Mouse (Mus musculus): ENCODE results near the gene Galnt9. TPM values are rescaled to one million over a fixed set of nuclear protein-coding genes. Genes with fewer than 3 reads are reported as not detected.
A peak's percentile ranks its signal among the peaks of the same experiment; 100 is the strongest.

Gene Galnt9
- total RNA-seq, 2 experiments from 2014 or later: not detected

DNA sequence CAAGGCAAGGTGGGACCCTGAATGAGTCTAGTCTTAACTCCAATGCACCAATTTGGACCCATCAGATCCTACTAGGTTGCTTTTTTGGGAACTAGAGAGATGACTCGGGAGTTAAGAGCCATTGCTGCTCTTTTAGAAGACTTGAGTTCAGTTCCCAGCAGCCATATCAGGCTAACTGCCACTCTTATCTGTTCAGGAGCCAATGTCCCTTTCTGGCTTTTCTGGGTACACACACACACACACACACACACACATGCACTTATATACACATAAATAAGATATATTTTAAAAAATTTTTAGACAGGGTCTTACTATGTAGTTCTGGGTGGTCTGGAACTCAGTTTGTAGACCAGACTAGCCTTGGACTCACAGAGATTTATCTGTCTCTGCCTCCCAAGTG, 9.8 kb upstream of the Galnt9 start:
- DNase-seq: no peak
- intact Hi-C loops (cut with DNase I): no loop called here

DNA sequence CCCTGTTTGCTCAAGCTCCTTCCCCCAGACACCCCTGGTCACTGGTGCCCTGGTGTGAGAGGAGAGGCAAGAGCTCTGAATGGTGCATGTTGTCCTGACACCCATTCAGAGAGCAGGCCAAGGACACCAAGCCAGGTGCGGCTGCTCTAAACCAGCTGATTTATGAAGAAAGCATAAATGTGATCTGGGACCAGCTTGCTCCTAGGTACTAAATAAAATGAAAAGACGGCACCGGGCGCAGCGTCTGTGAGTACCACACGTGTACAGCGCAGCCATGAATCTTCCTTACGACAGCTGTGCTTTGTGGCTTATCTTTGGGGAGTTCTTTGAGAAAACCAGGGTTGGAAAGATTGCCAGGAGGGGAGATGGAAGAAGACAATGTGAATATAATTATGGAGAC, 8.2 kb upstream of the Galnt9 start:
- no peak for DNase-seq
- intact Hi-C loops (cut with DNase I): no loop called here

DNA sequence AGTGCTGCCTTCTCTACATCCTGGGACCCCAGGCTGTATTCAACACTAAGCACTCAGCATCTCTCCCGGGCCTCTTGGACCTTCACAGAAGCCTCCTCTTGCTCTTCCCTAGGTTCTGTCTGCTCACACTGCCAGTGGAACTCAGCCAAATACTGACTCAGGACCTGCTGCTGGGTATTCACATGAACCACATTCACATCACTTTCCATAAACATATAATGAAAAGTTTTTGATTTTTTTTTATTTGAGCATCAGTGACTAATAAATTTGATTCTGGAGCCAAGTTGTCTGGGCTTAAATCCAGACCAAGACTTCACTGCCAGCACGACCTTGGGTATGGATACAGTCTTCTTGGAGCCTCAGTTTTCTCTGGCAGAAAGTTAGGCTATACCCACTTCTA, 3.2 kb upstream of the Galnt9 start:
- DNase-seq: no peak
- intact Hi-C loops (cut with DNase I): no loop called here

DNA sequence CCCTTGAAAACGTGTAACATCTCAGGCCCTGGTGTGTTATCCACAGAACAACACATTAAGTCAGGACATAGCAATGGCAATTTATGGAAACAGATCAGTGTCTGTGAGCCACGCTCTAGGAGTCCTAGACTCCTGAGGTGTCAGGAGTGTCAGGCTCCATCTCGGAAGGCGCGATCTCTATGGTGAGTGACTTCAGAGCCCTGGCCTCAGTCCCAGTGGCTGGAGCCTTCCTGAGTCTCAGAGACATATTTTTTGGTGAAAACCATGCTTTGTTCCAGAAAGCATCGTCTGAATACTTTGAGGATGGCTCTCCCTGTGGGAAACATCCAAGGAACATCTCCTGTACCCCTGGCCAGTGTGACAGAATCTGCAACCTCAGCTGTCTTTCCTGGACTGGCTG, 2.7 kb upstream of the Galnt9 start:
- DNase-seq: no peak
- intact Hi-C loops (cut with DNase I): no loop called here

DNA sequence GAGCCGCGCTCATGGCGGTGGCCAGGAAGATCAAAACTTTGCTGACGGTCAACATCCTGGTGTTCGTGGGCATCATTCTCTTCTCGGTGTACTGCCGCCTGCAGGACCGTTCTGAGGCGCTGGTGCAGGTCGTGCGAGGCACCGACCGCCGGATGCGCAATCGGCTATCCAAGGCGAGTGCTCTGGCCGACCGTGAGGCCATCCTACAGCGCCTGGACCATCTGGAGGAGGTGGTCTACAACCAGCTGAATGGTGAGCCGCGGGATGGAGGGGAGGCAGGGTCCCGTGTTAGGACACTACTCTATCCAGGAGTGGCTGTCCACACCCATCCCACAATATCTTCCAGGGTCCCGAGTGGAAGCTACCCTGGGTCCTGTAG, 525 bp downstream of the Galnt9 start:
- intact Hi-C loops (cut with DNase I): no loop called here
- no peak for DNase-seq

DNA sequence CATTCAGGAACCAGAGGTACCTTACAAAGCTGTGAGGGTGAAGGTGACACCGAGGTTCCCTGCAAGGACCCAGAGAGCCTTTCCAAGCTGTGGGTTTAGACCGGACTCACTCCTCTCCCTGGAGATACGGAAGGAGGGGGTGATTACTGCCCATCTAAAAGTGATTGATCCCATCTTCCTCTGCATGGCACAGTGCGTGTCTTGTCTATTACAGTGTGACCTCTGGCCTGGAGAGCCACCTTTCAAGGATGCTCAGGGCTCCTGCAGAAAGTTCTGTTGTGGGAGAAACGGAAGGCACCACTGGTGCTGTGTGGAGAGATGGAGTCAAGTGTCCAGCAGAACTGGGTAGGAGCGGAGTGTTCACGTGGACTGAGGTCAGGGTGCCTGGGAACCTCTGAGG, 1.2 kb downstream of the Galnt9 start:
- intact Hi-C loops (cut with DNase I): no loop called here

DNA sequence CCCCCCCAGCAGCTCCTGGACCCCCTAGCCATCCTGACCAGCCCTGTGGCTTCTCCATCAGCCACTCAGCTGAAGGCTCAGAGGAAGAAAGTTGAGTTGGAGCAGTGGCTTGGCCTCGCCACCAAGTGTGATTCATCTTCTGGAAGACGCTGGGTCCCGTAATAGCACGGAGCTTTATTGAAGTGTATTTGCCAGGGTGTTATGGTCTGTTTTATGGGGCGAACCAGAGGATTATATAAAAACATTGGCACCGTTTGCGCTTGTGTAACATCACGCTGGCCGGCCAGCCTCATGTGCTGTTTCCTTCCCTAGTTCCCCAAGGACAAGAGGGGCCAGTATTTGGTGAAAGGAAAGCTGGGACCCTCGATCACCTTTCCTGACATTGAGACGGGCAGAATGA, 2.0 kb downstream of the Galnt9 start:
- DNase-seq: no peak

More for the DNA sequence above, 1.2 kb downstream of the Galnt9 start:
- no peak for DNase-seq

DNA sequence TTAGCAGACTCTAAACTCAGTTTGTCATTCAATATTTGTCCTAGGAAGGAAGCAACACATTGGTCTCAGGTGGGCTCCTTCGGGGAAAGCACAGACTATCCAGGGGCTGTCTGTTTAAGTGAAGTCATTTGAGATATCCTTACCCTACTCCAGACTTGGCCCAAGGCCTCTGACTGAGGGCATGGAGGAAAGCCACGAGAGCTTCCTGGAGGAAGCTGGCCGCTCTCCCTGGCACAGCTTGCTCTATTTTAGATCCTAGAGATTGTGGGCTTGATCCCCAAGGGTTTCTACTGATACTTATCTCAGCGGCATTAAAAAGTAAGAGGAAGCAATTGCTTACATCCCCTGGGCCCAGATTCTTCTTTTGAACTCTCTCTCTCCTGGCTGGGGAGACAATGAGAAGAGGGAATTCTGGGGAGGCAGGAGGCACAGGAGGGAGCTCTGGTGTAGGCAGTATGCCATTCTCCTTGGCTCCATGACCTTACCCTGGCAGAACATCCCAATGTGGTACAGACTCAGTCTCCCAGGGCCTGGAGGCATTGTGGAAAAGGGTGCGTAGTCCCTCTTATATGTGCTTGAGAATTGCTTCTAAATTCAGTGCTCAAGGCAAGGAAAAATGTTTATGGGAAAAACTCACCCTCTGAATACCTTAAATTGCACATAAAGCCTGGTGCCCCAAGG, 2.7 kb downstream of the Galnt9 start:
- DNase-seq: no peak
- intact Hi-C loops (cut with DNase I): no loop called here

More for the DNA sequence above, 2.0 kb downstream of the Galnt9 start:
- intact Hi-C loops (cut with DNase I): no loop called here

DNA sequence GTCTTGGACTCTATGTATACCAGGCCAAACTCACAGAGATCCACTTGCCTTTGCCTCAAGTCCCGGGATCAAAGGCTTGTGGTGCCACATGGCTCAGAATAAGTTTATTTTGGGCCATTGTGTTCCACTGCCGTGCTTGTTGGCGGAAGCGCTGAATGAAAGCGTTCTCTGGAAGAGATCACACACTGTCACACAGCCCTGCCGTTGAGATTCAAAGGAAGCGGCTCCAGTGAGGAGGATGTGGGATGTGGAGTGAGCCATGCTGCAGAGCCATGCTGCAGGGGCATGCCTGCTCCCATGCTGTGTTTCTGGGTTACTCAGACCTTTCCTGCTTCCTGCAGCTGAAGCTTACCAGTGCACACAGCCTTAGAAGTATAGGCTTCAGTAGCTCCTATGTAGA, 4.3 kb downstream of the Galnt9 start:
- intact Hi-C loops (cut with DNase I): no loop called here

DNA sequence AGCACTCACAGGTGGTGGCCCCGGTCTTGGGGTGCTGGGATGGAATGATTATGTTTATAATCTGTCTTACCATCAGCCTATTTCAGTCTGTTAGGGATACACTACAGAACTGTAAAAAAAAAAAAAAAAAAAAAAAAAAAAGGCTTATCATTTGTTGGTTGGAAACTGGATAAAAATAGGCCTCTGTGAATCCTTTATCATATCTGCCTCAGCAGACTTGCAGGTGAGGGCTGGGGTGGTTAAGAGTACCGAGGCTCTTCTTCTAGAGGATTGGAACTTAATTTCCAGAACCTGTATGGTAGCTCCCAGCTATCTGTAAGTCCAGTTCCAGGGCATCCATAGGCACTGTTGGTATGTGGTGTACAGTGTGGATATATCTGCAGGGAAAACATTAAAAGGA, 6.0 kb downstream of the Galnt9 start:
- DNase-seq: no peak
- intact Hi-C loops (cut with DNase I): no loop called here

More for the DNA sequence above, 4.3 kb downstream of the Galnt9 start:
- DNase-seq: no peak

DNA sequence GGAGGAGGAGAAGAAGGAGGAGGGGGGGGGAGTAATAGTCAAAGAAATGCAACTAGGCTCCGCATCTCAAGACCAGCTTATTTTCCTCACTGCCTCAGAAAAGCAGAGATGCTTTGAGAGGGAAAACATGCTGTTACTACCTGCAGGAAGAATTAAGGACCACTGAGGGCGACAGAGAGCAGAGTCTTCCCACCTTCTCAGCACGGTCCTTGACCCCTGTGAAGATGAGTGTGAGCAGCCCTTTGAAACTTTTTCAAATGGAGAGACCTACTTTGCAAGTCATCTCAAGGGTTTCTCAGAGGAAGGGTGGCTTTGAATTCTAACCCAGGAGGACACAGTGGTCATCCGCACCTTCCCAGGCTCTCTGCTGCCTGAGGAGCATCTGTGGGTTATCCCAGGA, 6.7 kb downstream of the Galnt9 start:
- no peak for DNase-seq
- intact Hi-C loops (cut with DNase I): no loop called here

DNA sequence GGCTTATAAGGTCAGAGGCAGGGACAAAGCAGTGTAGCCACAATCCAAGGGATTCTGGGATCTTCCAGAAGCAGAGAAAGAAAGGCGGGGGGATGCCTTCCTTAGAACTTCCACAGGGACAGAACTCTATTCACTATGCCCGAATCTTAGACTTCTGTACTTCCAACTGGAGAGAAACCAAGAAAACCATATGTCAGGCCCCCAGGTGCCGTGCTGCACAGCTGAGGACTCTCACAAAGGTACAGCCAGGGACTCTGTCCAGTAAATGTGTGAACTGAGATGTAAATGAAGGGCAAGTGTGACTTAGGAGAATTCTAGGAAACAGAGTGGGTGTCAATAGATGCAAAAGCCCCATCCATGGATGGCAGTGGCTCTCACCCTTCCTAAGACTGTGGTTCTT, 7.8 kb downstream of the Galnt9 start:
- intact Hi-C loops (cut with DNase I): no loop called here
- DNase-seq: no peak

DNA sequence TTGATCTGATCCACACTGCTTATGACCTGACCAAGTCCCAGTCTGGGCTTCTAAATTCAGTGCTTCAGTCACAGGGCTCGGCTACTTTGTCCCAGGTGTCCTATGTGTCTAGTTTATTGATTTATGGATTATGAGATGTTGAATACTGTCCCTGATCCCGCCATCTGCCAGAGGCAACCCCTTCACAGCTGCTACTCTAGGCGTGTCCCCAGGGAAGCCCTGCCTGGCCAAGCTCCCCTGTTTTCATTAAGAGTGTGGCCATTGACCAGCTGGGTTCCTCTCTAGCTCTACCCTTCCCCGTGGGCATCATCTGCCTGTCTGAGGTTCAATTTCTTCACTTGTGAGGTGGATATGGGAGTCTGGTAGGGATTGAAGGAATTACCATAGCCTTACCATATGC, 9.2 kb downstream of the Galnt9 start:
- intact Hi-C loops (cut with DNase I): no loop called here
- DNase-seq: no peak

DNA sequence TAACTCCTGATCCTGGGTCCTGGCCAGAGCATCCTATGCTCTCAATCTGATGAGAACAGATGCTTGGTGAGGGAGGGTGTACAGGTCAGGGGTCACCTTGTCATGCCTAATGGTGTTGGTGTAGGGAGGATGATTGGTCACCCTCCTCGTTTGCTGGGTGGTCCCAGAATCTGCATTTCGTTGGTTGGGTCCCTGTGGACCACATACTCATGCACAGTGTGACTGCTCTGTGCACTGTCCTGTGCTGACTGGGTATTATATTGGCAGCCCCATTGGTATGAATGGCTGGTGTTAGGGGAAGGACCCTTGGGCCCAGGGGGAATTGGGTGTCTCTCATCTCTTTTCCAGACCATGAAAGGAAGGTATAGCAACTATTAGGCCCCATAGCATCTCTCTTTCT, 11.0 kb downstream of the Galnt9 start:
- no peak for DNase-seq
- intact Hi-C loops (cut with DNase I): no loop called here

DNA sequence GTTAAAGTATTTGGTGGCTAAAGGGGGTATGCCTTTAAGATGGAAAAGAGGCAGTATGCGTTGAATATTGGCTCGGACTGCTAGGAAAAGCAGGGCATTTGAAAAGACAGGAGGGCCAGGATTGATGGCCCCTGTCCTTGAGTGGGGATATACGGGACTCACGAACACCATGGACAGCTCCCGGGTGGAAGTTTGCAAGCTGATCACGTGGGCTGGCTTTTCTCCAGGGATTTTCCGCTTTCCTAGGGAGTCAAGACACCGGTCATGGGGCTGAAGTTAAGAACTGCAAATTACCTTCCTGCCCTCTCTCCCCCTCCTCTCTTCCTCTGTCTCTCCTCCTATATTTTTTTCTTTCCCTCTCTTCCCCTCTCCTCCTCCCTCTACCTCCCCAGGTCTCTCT, 14.2 kb downstream of the Galnt9 start:
- intact Hi-C loops (cut with DNase I): no loop called here
- DNase-seq: peak; percentile 69 to 80

DNA sequence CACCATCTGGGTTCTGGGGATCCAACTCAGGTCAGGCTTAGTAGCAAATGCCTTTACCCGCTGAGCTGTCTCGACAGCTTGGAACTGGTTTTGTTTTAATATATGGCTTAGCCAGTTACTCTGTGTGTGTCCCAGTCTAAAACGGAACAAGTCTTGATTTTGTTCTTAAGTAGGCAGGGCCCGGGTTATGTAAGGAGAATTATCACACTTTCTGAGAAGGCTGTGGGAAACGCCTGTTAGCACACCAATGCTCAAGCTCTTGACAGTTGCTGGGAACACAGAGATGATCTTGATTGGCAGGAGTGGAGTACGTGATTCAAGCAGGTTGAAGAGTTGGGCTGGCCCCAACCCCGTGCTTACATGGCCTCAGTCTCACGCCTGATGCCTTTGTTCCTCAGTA, 15.5 kb downstream of the Galnt9 start:
- DNase-seq: no peak
- intact Hi-C loops (cut with DNase I): no loop called here

DNA sequence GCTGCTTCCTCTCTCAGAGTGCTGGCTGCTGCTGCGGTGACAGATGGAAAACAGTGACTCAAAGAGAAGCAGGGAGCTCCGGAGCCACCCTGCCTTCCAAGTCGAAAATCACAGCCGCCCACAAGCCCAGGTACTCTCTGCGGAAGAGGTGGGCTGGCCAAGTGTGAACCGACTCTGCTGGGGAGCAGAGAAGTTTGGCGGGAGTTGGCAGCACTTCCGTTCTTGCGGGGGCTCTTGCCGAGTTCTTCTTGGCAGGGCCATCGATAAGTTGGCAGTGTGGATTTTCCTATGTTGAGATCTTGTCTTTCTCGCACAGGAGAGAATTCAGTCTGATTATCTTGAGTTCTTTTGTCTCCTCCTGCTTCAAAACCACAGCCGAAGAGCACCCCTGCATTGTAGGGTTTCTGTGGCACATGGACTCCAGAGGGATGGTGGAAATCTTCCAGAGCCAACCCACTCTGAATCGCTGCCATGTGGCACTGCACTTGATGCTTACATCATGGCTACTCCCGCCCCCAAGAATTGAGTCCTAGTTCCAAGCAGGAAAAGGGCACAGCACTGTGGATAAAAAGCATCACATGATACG, 18.7 kb downstream of the Galnt9 start:
- DNase-seq: no peak
- intact Hi-C loops (cut with DNase I): no loop called here

DNA sequence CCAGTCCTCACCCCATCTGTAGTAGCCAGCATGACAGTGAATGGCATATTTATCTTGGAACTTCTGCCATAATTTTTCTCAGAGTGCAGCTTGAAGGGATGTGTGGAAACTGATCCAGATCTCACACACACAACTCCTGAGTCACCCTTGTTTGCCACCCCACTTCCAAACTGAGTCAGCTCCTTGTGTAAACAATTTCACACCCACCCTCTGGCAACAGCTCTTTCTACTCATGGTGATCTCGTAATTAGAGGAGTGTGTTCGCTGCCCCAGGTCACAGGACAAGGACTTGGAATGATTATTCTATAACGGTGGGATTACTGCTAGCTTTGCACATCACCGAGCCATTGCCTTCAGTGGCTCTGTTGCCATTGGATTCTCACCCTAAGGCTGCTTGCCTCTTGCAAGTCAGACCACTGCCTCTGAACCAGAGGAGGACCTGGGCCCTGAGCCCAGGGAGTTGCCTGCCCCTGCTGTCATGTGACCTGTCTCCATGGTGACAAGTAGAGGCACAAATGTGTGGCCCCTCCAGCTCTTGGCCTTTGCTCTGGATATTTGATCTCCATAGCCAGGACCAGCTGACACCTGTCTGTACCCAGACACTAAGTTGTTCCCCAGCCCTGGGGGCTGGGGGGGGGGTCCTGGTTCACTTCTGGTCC, 21.0 kb downstream of the Galnt9 start:
- no peak for DNase-seq
- intact Hi-C loops (cut with DNase I): no loop called here

DNA sequence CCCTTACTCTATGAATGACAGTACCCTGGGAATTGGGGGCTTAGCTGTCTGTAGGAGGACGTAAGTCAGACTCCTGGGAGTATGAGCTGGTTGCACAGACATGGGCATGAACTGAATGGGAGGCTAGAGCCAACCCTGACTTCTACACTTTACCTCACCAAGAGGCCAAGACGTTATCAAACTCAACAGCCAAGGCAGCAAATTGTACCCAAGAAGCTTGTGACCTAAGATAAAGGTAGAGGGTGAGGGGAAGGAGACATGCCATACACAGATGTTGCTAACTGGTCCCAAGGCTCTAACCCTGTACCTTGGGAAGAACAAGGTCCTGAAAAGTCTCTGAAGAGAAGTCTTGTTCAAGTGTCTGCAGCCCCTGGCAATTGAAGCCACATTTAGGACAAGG, 23.4 kb downstream of the Galnt9 start:
- intact Hi-C loops (cut with DNase I): no loop called here
- DNase-seq: no peak

DNA sequence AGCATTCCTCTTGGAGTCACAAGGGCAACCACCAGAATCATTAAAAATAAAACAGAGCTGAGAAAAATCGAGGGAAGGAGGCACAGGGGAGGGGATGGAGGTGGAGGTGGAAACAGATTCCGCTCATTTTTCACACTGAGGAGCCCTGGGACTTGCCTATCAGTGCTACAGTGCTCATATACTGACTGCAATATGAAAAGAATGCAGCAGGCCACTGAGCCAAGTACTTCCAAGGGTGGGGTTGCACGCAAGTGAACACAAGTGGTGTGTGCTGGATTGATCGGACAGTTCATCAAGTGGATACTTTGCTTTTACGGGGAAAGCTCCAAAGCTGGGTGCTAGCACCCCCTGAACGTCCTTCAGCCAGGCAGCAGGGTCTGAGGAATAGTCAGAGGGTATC, 30.7 kb downstream of the Galnt9 start:
- no peak for DNase-seq
- intact Hi-C loops (cut with DNase I): no loop called here

DNA sequence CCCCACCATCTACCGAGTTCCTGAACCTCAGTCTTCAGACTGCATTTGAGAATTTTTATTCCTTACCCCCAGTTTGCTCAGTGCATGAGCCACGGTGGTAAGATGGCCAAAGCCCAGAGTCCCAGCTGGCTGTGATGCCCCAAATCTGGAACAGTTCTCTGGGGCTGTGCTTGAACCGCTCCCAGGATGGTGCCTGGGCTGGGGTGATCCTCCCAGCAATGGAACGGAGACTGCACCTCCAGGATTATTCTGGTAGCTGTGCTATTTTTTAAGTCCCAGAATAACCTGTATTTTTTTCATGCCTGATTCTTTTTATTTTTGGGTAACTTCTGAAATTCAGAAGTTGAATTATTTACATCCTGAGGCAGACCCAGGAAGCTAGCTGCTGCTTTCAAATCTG, 35.1 kb downstream of the Galnt9 start:
- DNase-seq: no peak
- intact Hi-C loops (cut with DNase I): no loop called here

DNA sequence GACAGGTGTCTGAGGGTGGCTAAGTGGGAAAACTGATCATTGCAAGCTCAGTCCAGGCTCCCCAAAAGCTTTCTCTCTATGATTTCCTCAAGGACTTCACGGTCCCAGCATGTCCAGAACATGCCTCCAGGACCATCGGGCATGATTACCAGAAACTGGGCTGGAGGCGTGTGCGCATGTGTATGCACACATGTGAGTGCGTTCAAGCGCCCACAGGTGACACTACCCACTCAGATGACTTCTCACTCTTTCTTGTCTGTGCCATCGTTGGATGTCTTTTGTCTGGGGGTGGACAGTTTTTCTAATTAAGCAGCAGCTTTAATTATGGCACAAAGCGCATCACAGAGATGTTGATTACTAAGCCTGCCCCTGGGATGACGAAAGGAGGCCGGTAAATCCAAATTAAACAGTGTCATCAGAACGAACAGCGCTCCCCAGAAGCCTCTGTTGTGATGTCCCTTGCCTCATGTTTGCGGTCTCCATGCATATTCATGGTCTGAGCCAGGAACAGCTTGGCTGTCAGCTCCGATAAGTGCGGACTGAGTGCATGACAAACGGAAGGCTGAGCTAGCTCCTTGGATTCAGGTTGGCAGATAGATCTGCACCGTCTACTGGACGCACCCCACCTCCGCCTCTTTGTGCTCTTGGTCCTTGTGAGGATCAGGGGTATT, 36.5 kb downstream of the Galnt9 start:
- intact Hi-C loops (cut with DNase I): no loop called here
- DNase-seq: no peak

All from heart, postnatal 14 days (tissue).